16 mouse cellular contexts compared by ENCODE assay signal in the genomic region with DNA sequence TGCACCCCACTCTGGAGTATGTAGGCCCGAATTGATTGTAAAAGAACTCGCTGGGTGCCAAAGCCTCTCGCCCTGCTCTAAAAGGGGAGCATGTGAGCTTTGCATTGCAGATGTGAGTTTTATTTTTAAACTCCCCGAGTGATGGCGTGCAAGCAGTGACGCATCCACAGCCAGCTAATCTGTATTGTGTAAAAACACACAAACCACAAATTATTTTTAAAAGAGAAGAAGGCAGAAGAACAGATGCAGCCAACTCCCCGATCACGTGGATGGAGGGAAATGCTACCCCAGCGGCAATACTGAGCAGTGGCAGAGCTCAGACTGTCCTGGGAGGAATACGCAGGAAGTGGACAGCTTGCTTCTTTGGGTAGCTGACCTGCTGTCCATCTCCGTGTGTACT. TPM values are rescaled to one million over a fixed set of nuclear protein-coding genes. Genes with fewer than 3 reads are reported as not detected.
DNase-seq lines count a peak whose midpoint lies in the region; ATAC-seq lines count a peak whose summit lies in the region.
"Had no signal": no experiment of that assay in that cellular context is flagged by ENCODE, and none has a peak within 500 bp of the region (broad histone marks: within the 10 kb centered on the region; RNA-seq: fewer than 3 reads in every experiment).

No protein-coding gene starts in this region.

- H3K4me1 ChIP-seq in forebrain, embryonic 13.5 days: peaks cover 2% of the 10 kb centered on the region; the same call in 1 of the 2 replicates
- H3K4me1 ChIP-seq: megakaryocyte, embryonic 14.5 days had no signal

- H3K4me2 ChIP-seq in forebrain, embryonic 13.5 days: no peak overlapping the region
- H3K4me2 ChIP-seq: heart, embryonic 13.5 days; neural tube, embryonic 13.5 days had no signal

- H3K4me3 ChIP-seq in forebrain, embryonic 13.5 days: no peak overlapping the region
- H3K4me3 ChIP-seq: erythroblast, embryonic 14.5 days; heart, embryonic 13.5 days; megakaryocyte, embryonic 14.5 days; neural tube, embryonic 13.5 days had no signal

- no peaks in the 10 kb centered on the region for H3K36me3 ChIP-seq in forebrain, embryonic 13.5 days (ENCODE audit: poor library complexity, severe bottlenecking)
- H3K36me3 ChIP-seq: heart, embryonic 13.5 days; neural tube, embryonic 13.5 days had no signal

- H3K9me3 ChIP-seq in forebrain, embryonic 13.5 days (replicated peaks): no peaks in the 10 kb centered on the region
- H3K9me3 ChIP-seq: heart, embryonic 13.5 days; megakaryocyte, embryonic 14.5 days; neural tube, embryonic 13.5 days had no signal

- H3K27me3 ChIP-seq in forebrain, embryonic 13.5 days: no peaks in the 10 kb centered on the region
- H3K27me3 ChIP-seq: heart, embryonic 13.5 days; megakaryocyte, embryonic 14.5 days; neural tube, embryonic 13.5 days; Patski had no signal

- 90% methylated on average over 11 of the region's 11 CpGs for WGBS in forebrain, embryonic 13.5 days

- DNase-seq in heart, adult 11 months: peak; percentile 97
- no peak for DNase-seq in heart, adult 9 months (ENCODE audit: low spot score in 2 of 2)
- DNase-seq in right cerebral cortex, adult 18-20 months: peak; percentile 74
- DNase-seq in right cerebral cortex, postnatal 14 days: no peak
- DNase-seq in lung, postnatal 14 days: peak; percentile 45
- no peak for DNase-seq in cerebellum, adult 9-11 months
- no peak for DNase-seq in kidney, adult 9 months
- DNase-seq: adrenal gland, postnatal 36 days; B cell, adult 2 months; cerebellum, postnatal 10 days had no signal

- no peak overlapping the region for H3K9ac ChIP-seq in forebrain, embryonic 13.5 days
- H3K9ac ChIP-seq: heart, embryonic 13.5 days; neural tube, embryonic 13.5 days had no signal

- H3K27ac ChIP-seq in forebrain, embryonic 13.5 days: no peak overlapping the region
- H3K27ac ChIP-seq: heart, embryonic 13.5 days; neural tube, embryonic 13.5 days had no signal

- no peak for ATAC-seq in forebrain, embryonic 13.5 days
- ATAC-seq: Patski had no signal

RNA-seq across cellular contexts. Expression of gene Eepd1, which starts 29.2 kb away (rescaled TPM):
- 8.1 and 8.9 TPM in 2 replicates for polyA plus RNA-seq in forebrain, embryonic 13.5 days (2015; fragmentation: Nextera tagmentation; extraction: Ambion mirVana)

Comparison
In these comparisons a context has a peak if more than half of its experiments do, and no peak if none do; other contexts are left out.
1. DNase-seq: peak in heart, adult 11 months (single experiment), right cerebral cortex, adult 18-20 months (single experiment) and lung, postnatal 14 days (single experiment); none in heart, adult 9 months (0 of 2), right cerebral cortex, postnatal 14 days (single experiment), cerebellum, adult 9-11 months (single experiment) and kidney, adult 9 months (single experiment).